Mouse (Mus musculus) retina, embryonic 14.5 days (tissue): ENCODE results near the gene 1700013G24Rik.

Source experiments
- DNase-seq: peaks from one replicate; pipeline ENCODE4 v3.0.0-alpha.2; 2015; ENCODE audit warnings: low spot score

1700013G24Rik gene

GRCm38 (mm10) chr4:137497367-137497766 is 44.3 kb downstream of the 1700013G24Rik start:
- no peak for DNase-seq

- no peak for DNase-seq
Observed at GRCm38 (mm10) chr4:137497892-137498722, 45.0 kb downstream of the 1700013G24Rik start.

GRCm38 (mm10) chr4:137498882-137499583 is 45.9 kb downstream of the 1700013G24Rik start:
- DNase-seq = no peak

GRCm38 (mm10) chr4:137500149-137500548 is 47.1 kb downstream of the 1700013G24Rik start:
- DNase-seq = no peak

GRCm38 (mm10) chr4:137500953-137501352 is 47.9 kb downstream of the 1700013G24Rik start:
- no peak for DNase-seq

- no peak for DNase-seq
Observed at GRCm38 (mm10) chr4:137502183-137502582, 49.1 kb downstream of the 1700013G24Rik start.

- no peak for DNase-seq
Observed at GRCm38 (mm10) chr4:137502801-137503200, 49.7 kb downstream of the 1700013G24Rik start.

- DNase-seq = no peak
Observed at GRCm38 (mm10) chr4:137503509-137503971, 50.5 kb downstream of the 1700013G24Rik start.
